Mouse (Mus musculus) retina, postnatal 1 day (tissue): ENCODE measurements at regions not wholly inside any gene's neighbourhood (a gene's known extent, or its start where the extent isn't known, plus 50 kb on each side); places are given as distances from the start of the nearest gene placed in this dataset.

Source experiments
- DNase-seq: peaks from one replicate; pipeline ENCODE4 v3.0.0-alpha.2; 2012

- DNase-seq: peak; percentile 24
Measured at GRCm38 (mm10) chr1:96732366-96732765, 139.6 kb downstream of the Slco4c1 start.

DNA sequence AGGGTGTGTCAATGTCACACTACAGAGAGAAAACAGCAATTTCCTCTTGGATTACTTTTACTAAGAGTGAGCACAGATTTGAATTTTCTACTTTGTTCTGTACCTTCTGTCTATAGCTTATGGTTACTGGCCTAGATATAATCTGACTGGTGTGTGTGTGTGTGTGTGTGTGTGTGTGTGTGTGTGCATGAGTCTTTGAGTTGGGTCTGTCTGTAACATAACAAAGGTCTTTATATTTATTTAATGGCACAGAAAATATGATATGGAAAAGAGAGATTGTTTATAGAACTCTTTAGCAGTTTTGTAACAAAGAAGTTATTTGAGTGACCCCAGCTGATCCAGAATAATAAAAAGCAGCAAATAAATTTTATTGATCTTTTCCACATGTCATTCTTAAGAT, 140.1 kb downstream of the Slco4c1 start:
- DNase-seq: peak; percentile 28
